ENCODE assay signal across 8 mouse cellular contexts in the genomic region with DNA sequence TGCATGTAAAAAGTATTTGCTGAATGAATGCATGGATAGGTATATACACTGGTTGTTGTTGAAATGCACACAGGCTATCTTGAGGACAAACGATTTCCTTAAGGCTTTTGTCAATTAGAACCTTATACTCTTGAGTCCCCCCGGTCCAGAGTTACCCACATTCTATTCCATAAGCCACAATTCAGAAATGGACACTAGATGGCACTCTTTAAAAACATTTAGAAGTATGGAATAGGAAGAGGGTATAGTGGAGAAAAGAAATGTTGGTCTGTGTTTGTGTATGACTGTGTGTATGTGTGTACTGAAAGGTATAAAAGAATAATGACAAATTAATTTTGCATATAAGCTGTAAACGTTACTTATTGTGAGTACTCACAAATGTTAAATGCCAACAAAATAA. TPM values are rescaled to one million over a fixed set of nuclear protein-coding genes. Genes with fewer than 3 reads are reported as not detected.
DNase-seq lines count a peak whose midpoint lies in the region; ATAC-seq and TF ChIP-seq lines count a peak whose summit lies in the region.

No protein-coding gene starts in this region.

- ATAC-seq in forebrain, embryonic 11.5 days (replicated peaks; ENCODE audit: low FRiP score) = peak; percentile 61
- ATAC-seq in intestine, postnatal 0 days = no peak
- 0 out of 2 replicates have a peak, but pooled peaks have one; percentile 72 for ATAC-seq in neural tube, embryonic 13.5 days (ENCODE audit: low read depth)

- no peak for DNase-seq in forebrain, embryonic 11.5 days (ENCODE audit: low spot score)
- DNase-seq in forebrain, embryonic 10.5 days (ENCODE audit: extremely low spot score, low spot score) = no peak
- peak; percentile 59 for DNase-seq in A20 (ENCODE audit: low read depth, low spot score)
- DNase-seq in embryo, embryonic 10 days (ENCODE audit: low spot score) = peak; percentile 61
- DNase-seq in right cerebral cortex, adult 2 months (ENCODE audit: low spot score in 2 of 2) = no peak
- DNase-seq in gastrocnemius, postnatal 4 days (ENCODE audit: low spot score in 2 of 2) = no peak

- no peak overlapping the region for H3K9ac ChIP-seq in forebrain, embryonic 11.5 days (ENCODE audit: low read length)
- H3K9ac ChIP-seq in intestine, postnatal 0 days (ENCODE audit: low read depth, low read length) = no peak overlapping the region
- H3K9ac ChIP-seq in neural tube, embryonic 13.5 days = no peak overlapping the region

- WGBS in forebrain, embryonic 11.5 days = 77% methylated on average over 3 of the region's 3 CpGs
- 85% methylated on average over 3 of the region's 3 CpGs for WGBS in forebrain, embryonic 10.5 days
- WGBS in intestine, postnatal 0 days = 50% methylated on average over 3 of the region's 3 CpGs
- WGBS in neural tube, embryonic 13.5 days = 80% methylated on average over 3 of the region's 3 CpGs

- no peak overlapping the region for H3K27ac ChIP-seq in forebrain, embryonic 11.5 days (ENCODE audit: low read depth, low read length)
- H3K27ac ChIP-seq in forebrain, embryonic 10.5 days = no peak overlapping the region
- H3K27ac ChIP-seq in intestine, postnatal 0 days (ENCODE audit: low read depth, low read length) = no peak overlapping the region
- no peak overlapping the region for H3K27ac ChIP-seq in neural tube, embryonic 13.5 days (replicated peaks)

- no peaks in the 10 kb centered on the region for H3K27me3 ChIP-seq in forebrain, embryonic 11.5 days (ENCODE audit: control insufficient read depth, insufficient read depth, low read length)
- H3K27me3 ChIP-seq in forebrain, embryonic 10.5 days (ENCODE audit: poor library complexity, severe bottlenecking) = no peaks in the 10 kb centered on the region
- no peaks in the 10 kb centered on the region for H3K27me3 ChIP-seq in intestine, postnatal 0 days (replicated peaks; ENCODE audit: control insufficient read depth, insufficient read depth, low read length)
- H3K27me3 ChIP-seq in neural tube, embryonic 13.5 days = no peaks in the 10 kb centered on the region

- H3K4me3 ChIP-seq in forebrain, embryonic 11.5 days (ENCODE audit: low read depth, low read length) = no peak overlapping the region
- no peak overlapping the region for H3K4me3 ChIP-seq in forebrain, embryonic 10.5 days
- H3K4me3 ChIP-seq in intestine, postnatal 0 days (ENCODE audit: low read depth, low read length) = no peak overlapping the region
- no peak overlapping the region for H3K4me3 ChIP-seq in neural tube, embryonic 13.5 days

- H3K4me2 ChIP-seq in forebrain, embryonic 11.5 days (ENCODE audit: low read depth, low read length, severe bottlenecking) = no peak overlapping the region
- no peak overlapping the region for H3K4me2 ChIP-seq in intestine, postnatal 0 days (replicated peaks; ENCODE audit: low read depth)
- no peak overlapping the region for H3K4me2 ChIP-seq in neural tube, embryonic 13.5 days

- H3K36me3 ChIP-seq in forebrain, embryonic 11.5 days (ENCODE audit: control insufficient read depth, insufficient read depth, low read length) = no peaks in the 10 kb centered on the region; the same call in 1 of the 2 replicates
- H3K36me3 ChIP-seq in forebrain, embryonic 10.5 days (replicated peaks) = peaks cover 45% of the 10 kb centered on the region
- peaks cover 14% of the 10 kb centered on the region for H3K36me3 ChIP-seq in intestine, postnatal 0 days (ENCODE audit: control insufficient read depth, insufficient read depth)
- peaks cover 27% of the 10 kb centered on the region for H3K36me3 ChIP-seq in neural tube, embryonic 13.5 days

- H3K4me1 ChIP-seq in forebrain, embryonic 11.5 days (replicated peaks; ENCODE audit: control insufficient read depth, insufficient read depth, low read length) = no peaks in the 10 kb centered on the region
- H3K4me1 ChIP-seq in forebrain, embryonic 10.5 days = peaks cover 22% of the 10 kb centered on the region
- H3K4me1 ChIP-seq in intestine, postnatal 0 days (replicated peaks; ENCODE audit: control insufficient read depth, insufficient read depth, low read length) = no peaks in the 10 kb centered on the region
- peaks cover 10% of the 10 kb centered on the region for H3K4me1 ChIP-seq in neural tube, embryonic 13.5 days (replicated peaks)

- TF ChIP-seq CTCF in intestine, postnatal 0 days (IDR thresholded peaks at IDR 0.05; ENCODE audit: low read depth) = peak; percentile 66

- H3K9me3 ChIP-seq in forebrain, embryonic 11.5 days (ENCODE audit: control insufficient read depth, low read length) = no peaks in the 10 kb centered on the region
- H3K9me3 ChIP-seq in forebrain, embryonic 10.5 days = no peaks in the 10 kb centered on the region
- H3K9me3 ChIP-seq in intestine, postnatal 0 days (ENCODE audit: control insufficient read depth) = no peaks in the 10 kb centered on the region
- H3K9me3 ChIP-seq in neural tube, embryonic 13.5 days = no peaks in the 10 kb centered on the region

RNA-seq across cellular contexts. Expression of a gene that starts 5.8 kb away (rescaled TPM):
- 22.4 and 22.9 TPM in 2 replicates for polyA plus RNA-seq in forebrain, embryonic 11.5 days (2014; fragmentation: Nextera tagmentation; extraction: Ambion mirVana)
- 23.7 and 24.5 TPM in 2 replicates for polyA plus RNA-seq in forebrain, embryonic 10.5 days (2016; fragmentation: Nextera tagmentation; extraction: Ambion mirVana)
- polyA plus RNA-seq in intestine, postnatal 0 days (2015; fragmentation: Nextera tagmentation; extraction: Ambion mirVana) = 16.0 and 17.1 TPM in 2 replicates
- polyA plus RNA-seq in neural tube, embryonic 13.5 days (2015; fragmentation: Nextera tagmentation; extraction: Ambion mirVana) = 18.0 and 21.9 TPM in 2 replicates
- 10 to 100 TPM in 1 of 2 experiments, 1 to 10 TPM in 1; 9.2 to 10.7 TPM for total RNA-seq in gastrocnemius, postnatal 4 days (2021)

RNA-seq across cellular contexts. Expression of a gene that starts 6.0 kb away (rescaled TPM):
- polyA plus RNA-seq in forebrain, embryonic 11.5 days (2014; fragmentation: Nextera tagmentation; extraction: Ambion mirVana) = 13.4 and 13.6 TPM in 2 replicates
- polyA plus RNA-seq in forebrain, embryonic 10.5 days (2016; fragmentation: Nextera tagmentation; extraction: Ambion mirVana) = 8.8 and 10.0 TPM in 2 replicates
- 1.5 and 2.0 TPM in 2 replicates for polyA plus RNA-seq in intestine, postnatal 0 days (2015; fragmentation: Nextera tagmentation; extraction: Ambion mirVana)
- 4.1 and 5.7 TPM in 2 replicates for polyA plus RNA-seq in neural tube, embryonic 13.5 days (2015; fragmentation: Nextera tagmentation; extraction: Ambion mirVana)
- total RNA-seq in gastrocnemius, postnatal 4 days (2021) = 10 to 100 TPM; 13.0 to 14.4 TPM

Comparison
In these comparisons a context has a peak if more than half of its experiments do, and no peak if none do; other contexts are left out.
1. DNase-seq: peak in A20 (single experiment) and embryo, embryonic 10 days (single experiment); none in forebrain, embryonic 11.5 days (single experiment), forebrain, embryonic 10.5 days (single experiment), right cerebral cortex, adult 2 months (0 of 2) and gastrocnemius, postnatal 4 days (0 of 2).